Mouse (Mus musculus) cerebellum, adult 2 months (tissue): ENCODE results near the gene Lbx1. TPM values are rescaled to one million over a fixed set of nuclear protein-coding genes. Genes with fewer than 3 reads are reported as not detected.

Experiments
- DNase-seq, 2 experiments: peaks; one replicate each; pipeline ENCODE4 v3.0.0; 2021
- H3K27ac ChIP-seq: fragments of 200-500 bp; 2 replicates; pipeline ENCODE4 v1.5.1; 2012; ENCODE audit warnings: low read length, control low read depth, inconsistent platforms; ENCODE audit not compliant: insufficient read depth
- H3K27me3 ChIP-seq: fragments of 200-500 bp; 2 replicates; pipeline ENCODE4 v1.6.1; 2012; ENCODE audit warnings: inconsistent platforms, mild to moderate bottlenecking, low read length, moderate library complexity; ENCODE audit not compliant: control insufficient read depth, insufficient read depth
- H3K4me1 ChIP-seq: fragments of 200-500 bp; 2 replicates; pipeline ENCODE4 v1.6.1; 2011; ENCODE audit warnings: low read length; ENCODE audit not compliant: control insufficient read depth, insufficient read depth
- H3K4me3 ChIP-seq: fragments of 200-500 bp; replicated peaks from 2 replicates; pipeline ENCODE3; 2011; ENCODE audit warnings: mild to moderate bottlenecking, low read depth, low read length, control low read depth; ENCODE audit not compliant: insufficient read depth
- CTCF ChIP-seq: fragments of 200-500 bp; IDR thresholded peaks from 2 replicates; pipeline ENCODE4 v1.5.1; 2011; ENCODE audit warnings: low read depth, mild to moderate bottlenecking, control low read depth, low read length, moderate library complexity, borderline replicate concordance; ENCODE audit not compliant: insufficient read depth
- POLR2A ChIP-seq: fragments of 200-500 bp; IDR thresholded peaks from 2 replicates; pipeline ENCODE4 v1.6.1; 2011; ENCODE audit warnings: low read length, control low read depth, borderline replicate concordance; ENCODE audit not compliant: insufficient read depth
- WGBS: fragments of 180-500 bp; shearing (Covaris S2); methylation state at CpG from one replicate; pipeline ENCODE4 v1.1.7; 2018; 5-methylcytosine and 5-hydroxymethylcytosine counted together
- polyA plus RNA-seq: library from polyadenylated mRNA; depleted of rRNA; stranded (reverse); fragments of >200 nt; gene quantifications from 2 replicates; pipeline ENCODE4 v1.2.3, GENCODE M21; 2012

The Lbx1 gene
- polyA plus RNA-seq, 1 experiment = 6.0 TPM

GRCm38 (mm10) chr19:45239191-45239590, 3.6 kb upstream of the Lbx1 start:
- peaks cover 25% of the 10 kb centered on the region; the same call in 1 of the 2 replicates for H3K27me3 ChIP-seq
- WGBS = 29% methylated on average over 1 of the region's 1 CpGs
- no peak for DNase-seq
- no peak overlapping the region for H3K27ac ChIP-seq
- H3K4me1 ChIP-seq = no peaks in the 10 kb centered on the region
- no peak overlapping the region for H3K4me3 ChIP-seq
- TF ChIP-seq CTCF = no peak
- no peak for TF ChIP-seq POLR2A

GRCm38 (mm10) chr19:45237665-45238209, 2.1 kb upstream of the Lbx1 start:
- 11% methylated on average over 3 of the region's 3 CpGs for WGBS
- Histone ChIP-seq H3K27ac (no peak overlapping the region), H3K27me3 (peaks cover 33% of the 10 kb centered on the region; the same call in 1 of the 2 replicates), H3K4me3 (no peak overlapping the region), H3K4me1 (no peaks in the 10 kb centered on the region)
- no peak for DNase-seq
- TF ChIP-seq POLR2A (no peak), CTCF (no peak)

GRCm38 (mm10) chr19:45237099-45237498, 1.5 kb upstream of the Lbx1 start:
- no peak overlapping the region for H3K4me3 ChIP-seq
- no peak overlapping the region for H3K27ac ChIP-seq
- 8% methylated on average over 8 of the region's 8 CpGs for WGBS
- DNase-seq = no peak
- H3K27me3 ChIP-seq = peaks cover 32% of the 10 kb centered on the region; the same call in 1 of the 2 replicates
- H3K4me1 ChIP-seq = no peaks in the 10 kb centered on the region
- TF ChIP-seq POLR2A (no peak), CTCF (no peak)

GRCm38 (mm10) chr19:45236363-45236942, 841 bp upstream of the Lbx1 start:
- 2% methylated on average over 39 of the region's 39 CpGs for WGBS
- H3K4me1 ChIP-seq = no peaks in the 10 kb centered on the region
- peaks cover 37% of the 10 kb centered on the region; the same call in 1 of the 2 replicates for H3K27me3 ChIP-seq
- no peak for TF ChIP-seq CTCF
- no peak for TF ChIP-seq POLR2A
- no peak overlapping the region for H3K27ac ChIP-seq
- H3K4me3 ChIP-seq = no peak overlapping the region
- DNase-seq = peak in 1 of 2 experiments; percentile 23

GRCm38 (mm10) chr19:45235331-45235741, 276 bp downstream of the Lbx1 start:
- TF ChIP-seq CTCF (no peak), POLR2A (no peak)
- Histone ChIP-seq H3K4me3 (no peak overlapping the region), H3K27ac (no peak overlapping the region), H3K27me3 (peaks cover 39% of the 10 kb centered on the region; the same call in 1 of the 2 replicates), H3K4me1 (no peaks in the 10 kb centered on the region)
- under 1% methylated on average over 53 of the region's 53 CpGs for WGBS
- DNase-seq = no peak

GRCm38 (mm10) chr19:45234771-45235231, 811 bp downstream of the Lbx1 start:
- no peak overlapping the region for H3K4me3 ChIP-seq
- TF ChIP-seq POLR2A = no peak
- no peak for TF ChIP-seq CTCF
- WGBS = 1% methylated on average over 42 of the region's 42 CpGs
- H3K27me3 ChIP-seq = peaks cover 39% of the 10 kb centered on the region; the same call in 1 of the 2 replicates
- DNase-seq = no peak
- H3K27ac ChIP-seq = no peak overlapping the region
- no peaks in the 10 kb centered on the region for H3K4me1 ChIP-seq

- no peaks in the 10 kb centered on the region for H3K4me1 ChIP-seq
- WGBS = 5% methylated on average over 22 of the region's 22 CpGs
- H3K4me3 ChIP-seq = no peak overlapping the region
- no peak overlapping the region for H3K27ac ChIP-seq
- no peak for DNase-seq
- peaks cover 39% of the 10 kb centered on the region; the same call in 1 of the 2 replicates for H3K27me3 ChIP-seq
- TF ChIP-seq CTCF = no peak
- no peak for TF ChIP-seq POLR2A
Observed at GRCm38 (mm10) chr19:45234191-45234770, 1.3 kb downstream of the Lbx1 start.
